Mouse (Mus musculus) common myeloid progenitor, adult 5-6 weeks (primary cell): ENCODE data around the gene Cdc42ep4. TPM values are rescaled to one million over a fixed set of nuclear protein-coding genes. Genes with fewer than 3 reads are reported as not detected.
A peak's percentile ranks its signal among the peaks of the same experiment; 100 is the strongest.

Source experiments
- ATAC-seq: replicated peaks from 2 replicates; pipeline ENCODE4 v1.8.0; 2016; ENCODE audit warnings: low read depth, mild to moderate bottlenecking, moderate TSS enrichment, inconsistent platforms; ENCODE audit not compliant: poor library complexity, severe bottlenecking
- total RNA-seq: library from RNA; stranded (forward); fragments of 200-1000, 187-1606 nt; gene quantifications from 2 replicates; pipeline ENCODE4 v1.2.3, GENCODE M21; 2017

The Cdc42ep4 gene
- total RNA-seq, 1 experiment from 2014 or later = 12.4 TPM

GRCm38 (mm10) chr11:113729239-113729638 lies 22.4 kb downstream of the Cdc42ep4 start:
- ATAC-seq = no peak

GRCm38 (mm10) chr11:113727992-113728391 lies 23.7 kb downstream of the Cdc42ep4 start:
- ATAC-seq = no peak

GRCm38 (mm10) chr11:113726994-113727888 lies 24.4 kb downstream of the Cdc42ep4 start:
- ATAC-seq = no peak

- ATAC-seq = no peak
These were observed 26.2 kb downstream of the Cdc42ep4 start for GRCm38 (mm10) chr11:113725235-113726048.

GRCm38 (mm10) chr11:113722405-113723090 lies 29.1 kb downstream of the Cdc42ep4 start:
- no peak for ATAC-seq

GRCm38 (mm10) chr11:113717767-113718424 lies 33.8 kb downstream of the Cdc42ep4 start:
- no peak for ATAC-seq

DNA sequence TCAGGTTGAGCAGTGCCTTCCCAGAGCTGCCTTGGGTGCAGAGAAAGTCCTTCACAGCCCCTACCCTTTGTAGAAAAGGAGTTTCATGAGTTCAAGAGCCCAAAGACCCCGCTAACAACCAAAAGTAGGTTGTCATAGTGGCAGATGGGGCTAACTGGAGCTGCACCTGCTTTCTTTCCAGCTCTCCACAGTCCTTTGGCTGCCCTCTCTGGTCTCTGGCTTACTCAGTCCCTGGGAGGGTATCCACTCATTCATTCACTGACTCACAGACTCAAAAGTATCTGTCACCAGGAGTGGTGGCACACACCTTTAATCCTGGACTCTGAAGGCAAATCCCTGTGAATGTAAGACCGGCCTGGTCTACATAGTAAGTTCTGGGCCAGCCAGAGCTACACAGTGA lies 35.5 kb downstream of the Cdc42ep4 start:
- no peak for ATAC-seq

DNA sequence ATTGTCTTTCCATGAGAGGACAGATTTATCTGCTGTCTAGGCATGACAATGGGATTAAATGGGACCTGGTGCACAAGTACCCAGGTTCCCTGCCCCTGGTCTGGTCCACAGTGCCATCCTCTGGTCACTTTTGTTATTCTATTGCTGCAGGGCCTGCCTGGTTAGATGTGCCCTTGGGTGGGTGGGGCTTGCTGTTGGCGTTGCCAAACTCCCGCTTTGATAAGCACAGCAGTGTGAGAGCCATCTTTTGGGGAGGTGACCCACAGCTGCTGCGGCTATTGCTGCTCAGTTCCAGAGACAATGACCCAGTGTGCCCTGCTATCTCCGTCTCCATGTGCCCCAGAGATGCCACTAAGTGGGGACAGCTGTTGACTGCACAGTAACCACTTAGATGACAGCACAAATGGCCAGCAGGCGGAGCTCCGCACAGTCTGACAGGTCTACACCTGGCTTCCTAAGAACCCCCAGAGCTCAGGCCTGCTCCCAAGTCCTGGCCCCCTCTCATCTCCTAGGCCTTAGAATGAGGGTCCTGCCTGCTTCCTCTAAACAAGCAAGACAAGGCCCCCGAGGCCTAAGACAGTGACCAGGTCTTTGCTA lies 36.5 kb downstream of the Cdc42ep4 start:
- peak; percentile 80 for ATAC-seq

- no peak for ATAC-seq
These were observed 40.6 kb downstream of the Cdc42ep4 start for GRCm38 (mm10) chr11:113711061-113711460.

DNA sequence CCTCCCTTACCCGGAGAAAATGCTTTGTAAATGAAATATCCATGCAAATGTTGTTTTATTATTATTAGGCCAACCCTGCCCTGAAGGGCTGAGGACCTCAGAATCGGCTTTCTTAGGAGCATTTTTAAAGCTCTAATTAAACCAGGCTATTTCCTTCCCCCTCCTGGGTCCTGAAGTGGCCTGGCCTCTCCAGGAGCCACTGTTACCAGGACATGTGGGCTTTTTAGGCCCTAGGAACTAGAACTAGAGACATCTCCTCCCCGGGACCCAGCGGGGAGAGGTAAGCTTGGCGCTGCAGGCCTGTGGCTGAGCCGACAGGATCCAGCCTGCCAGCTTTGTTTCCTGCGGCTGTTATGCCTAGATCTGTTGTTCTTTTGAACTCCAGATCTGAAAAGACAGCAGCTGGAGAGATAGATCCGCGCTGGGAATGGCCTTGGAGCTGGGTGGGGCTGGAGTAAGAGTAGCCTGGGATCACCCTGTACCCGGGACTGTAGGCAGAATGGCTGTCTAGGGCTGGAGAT lies 41.4 kb downstream of the Cdc42ep4 start:
- ATAC-seq = no peak

DNA sequence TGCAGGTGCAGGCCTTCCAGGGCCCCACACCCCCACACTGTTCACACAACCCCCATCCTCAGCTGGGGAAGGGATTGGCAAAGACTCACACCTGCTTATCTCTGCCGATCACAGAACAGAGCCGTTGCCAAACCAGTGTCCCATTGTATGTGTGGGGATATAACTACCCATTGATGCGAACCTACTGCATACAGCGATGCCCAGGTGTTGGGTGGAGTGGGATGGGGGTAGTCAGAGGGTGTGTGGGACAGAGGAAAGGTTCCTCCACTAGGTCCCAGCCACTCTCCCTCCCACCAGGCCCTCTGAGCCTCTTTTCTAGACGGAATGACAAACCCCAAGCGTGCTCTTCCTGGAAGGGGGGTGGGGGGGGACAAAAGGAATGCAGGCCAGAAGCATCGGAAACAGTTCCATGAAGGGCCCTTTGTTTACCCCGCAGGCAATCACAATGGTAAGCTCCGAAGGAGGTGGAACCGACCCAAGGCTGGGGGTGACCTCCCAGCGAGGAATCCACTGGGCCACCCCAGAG lies 41.9 kb downstream of the Cdc42ep4 start, which contains the start of gene Cpsf4l:
TSS of gene Cpsf4l (minus strand) at position 287 of the 526 bp plus-strand sequence.
- ATAC-seq = no peak

GRCm38 (mm10) chr11:113709272-113709671 lies 42.4 kb downstream of the Cdc42ep4 start:
- no peak for ATAC-seq

GRCm38 (mm10) chr11:113708629-113709213 lies 43.0 kb downstream of the Cdc42ep4 start:
- no peak for ATAC-seq

GRCm38 (mm10) chr11:113705966-113706652 lies 45.6 kb downstream of the Cdc42ep4 start:
- no peak for ATAC-seq

DNA sequence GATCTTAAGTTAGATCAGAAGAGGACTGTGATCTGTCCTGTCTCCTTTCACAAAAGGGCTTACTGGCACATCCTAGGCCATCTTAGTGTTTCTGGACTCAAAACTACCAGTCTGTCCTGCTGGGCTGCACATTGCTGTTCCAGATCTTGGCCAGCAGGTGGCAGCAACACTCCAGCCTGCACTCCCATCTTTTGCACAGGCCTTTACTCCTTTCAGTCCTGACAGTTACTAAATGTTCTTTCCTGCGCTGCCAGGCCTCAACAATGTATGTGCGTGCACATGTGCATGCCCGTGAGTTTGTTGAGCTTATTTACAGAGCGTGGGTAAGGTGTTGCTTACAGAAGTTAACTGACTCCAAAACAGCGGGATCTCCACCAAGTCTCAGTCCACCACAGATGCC lies 47.9 kb downstream of the Cdc42ep4 start:
- peak; percentile 94 for ATAC-seq

DNA sequence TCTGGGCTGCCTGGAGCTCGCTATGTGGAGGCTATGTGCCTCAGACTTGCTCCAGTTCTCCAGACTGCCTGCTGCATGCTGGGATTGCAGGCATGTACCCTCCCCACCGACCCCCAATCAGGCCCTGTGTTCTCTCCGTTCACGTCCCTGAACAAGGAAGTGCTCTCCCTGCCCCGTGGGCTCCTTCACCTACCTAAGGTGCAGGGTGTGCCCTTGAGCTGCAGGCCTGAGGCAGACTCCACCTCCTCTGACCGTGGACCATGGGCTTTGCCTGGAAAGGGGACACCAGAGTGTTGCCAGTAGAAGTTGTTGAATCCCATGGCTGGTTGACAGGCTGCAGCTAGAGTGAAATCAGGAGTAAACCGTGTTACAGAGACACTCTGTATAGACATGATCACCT lies 52.0 kb downstream of the Cdc42ep4 start:
- no peak for ATAC-seq

GRCm38 (mm10) chr11:113698013-113698545 lies 53.6 kb downstream of the Cdc42ep4 start:
- ATAC-seq = no peak

- ATAC-seq = no peak
These were observed 54.1 kb downstream of the Cdc42ep4 start for GRCm38 (mm10) chr11:113697571-113697970.
